Mouse (Mus musculus): ENCODE measurements around the gene Vmn2r34.
"Not testable (repeated sequence)": the region's sequence is repeated elsewhere in the genome, so short reads cannot be mapped to it uniquely, and the experiment has no call there.

Gene Vmn2r34

GRCm38 (mm10) chr7:7689413-7689812 is at the start of gene Vmn2r34:
Gene Vmn2r34, minus strand, starts transcription at chr7:7689513.
- not testable (repeated sequence) for DNase-seq (ENCODE audit: low spot score)

DNA sequence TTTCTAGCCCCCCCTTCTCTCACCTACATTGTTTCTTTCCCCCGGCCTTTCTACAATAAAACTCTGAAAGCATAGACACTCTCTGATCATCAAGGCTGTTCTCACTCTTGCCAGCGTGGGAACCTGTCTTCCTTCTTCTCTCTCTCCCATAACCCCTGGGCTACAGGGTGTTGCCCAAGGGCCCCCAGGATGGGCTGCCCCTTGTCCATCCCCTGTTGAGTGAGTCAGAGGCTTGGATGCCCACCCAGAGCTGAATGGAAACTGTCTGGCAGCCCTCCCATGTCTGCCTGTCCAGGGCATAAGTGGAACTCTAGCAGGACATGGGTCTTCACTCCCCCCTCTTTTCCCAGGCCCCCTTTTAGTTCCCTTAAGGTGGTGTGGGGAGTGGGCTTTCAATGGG is 15.3 kb downstream of the Vmn2r34 start:
- not testable (repeated sequence) for DNase-seq (ENCODE audit: low spot score)
